Comparison of ENCODE assay signal across 21 mouse cellular contexts in the genomic region with DNA sequence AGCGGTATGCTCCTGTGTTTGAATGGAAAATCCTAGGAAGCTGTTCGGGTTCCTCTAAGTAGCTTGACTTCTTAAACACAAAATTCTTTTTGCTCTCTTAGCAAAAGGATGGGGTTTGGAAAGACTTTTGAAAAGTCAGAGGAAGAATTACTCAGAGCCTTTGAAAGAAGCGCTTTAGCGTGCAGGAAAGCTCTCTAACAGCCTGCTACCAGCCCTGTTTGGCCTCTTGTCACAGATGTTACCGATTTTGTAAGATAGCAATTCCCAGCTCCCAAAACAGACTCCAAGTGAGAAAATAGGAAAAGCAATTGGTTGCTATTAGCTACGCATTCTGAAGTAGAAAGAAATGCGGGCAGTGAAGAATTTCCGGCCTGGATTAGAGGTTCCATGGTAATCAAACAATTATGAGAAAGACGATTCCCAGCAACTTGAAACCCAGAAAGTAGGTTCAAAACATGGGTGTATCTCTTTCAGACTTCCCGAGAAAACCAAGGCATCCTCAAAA. TPM values are rescaled to one million over a fixed set of nuclear protein-coding genes. Genes with fewer than 3 reads are reported as not detected.
DNase-seq lines count a peak whose midpoint lies in the region; ATAC-seq and TF ChIP-seq lines count a peak whose summit lies in the region.
"Had no signal": no experiment of that assay in that cellular context is flagged by ENCODE, and none has a peak within 500 bp of the region (broad histone marks: within the 10 kb centered on the region; RNA-seq: fewer than 3 reads in every experiment).

No protein-coding gene starts in this region.

- H3K4me3 ChIP-seq in layer of hippocampus, adult 2 months = no peak overlapping the region
- H3K4me3 ChIP-seq in embryonic facial prominence, embryonic 15.5 days (replicated peaks) = no peak overlapping the region
- no peak overlapping the region for H3K4me3 ChIP-seq in hindbrain, postnatal 0 days (ENCODE audit: low read length)
- H3K4me3 ChIP-seq in kidney, embryonic 14.5 days (ENCODE audit: low read length) = no peak overlapping the region
- H3K4me3 ChIP-seq: forebrain, embryonic 12.5 days; heart, embryonic 12.5 days; liver, embryonic 13.5 days had no signal

- H3K4me2 ChIP-seq in embryonic facial prominence, embryonic 15.5 days (replicated peaks) = peak overlapping the region; percentile 21
- peak overlapping the region; percentile 16; the same call in 1 of the 2 replicates for H3K4me2 ChIP-seq in hindbrain, postnatal 0 days (ENCODE audit: low read depth, low read length)
- no peak overlapping the region for H3K4me2 ChIP-seq in kidney, embryonic 14.5 days (replicated peaks; ENCODE audit: low read depth, low read length)
- H3K4me2 ChIP-seq: forebrain, embryonic 12.5 days; heart, embryonic 12.5 days; liver, embryonic 13.5 days had no signal

- 16% methylated on average over 10 of the region's 10 CpGs for WGBS in embryonic facial prominence, embryonic 15.5 days
- 35% methylated on average over 10 of the region's 10 CpGs for WGBS in hindbrain, postnatal 0 days
- 67% methylated on average over 10 of the region's 10 CpGs for WGBS in kidney, embryonic 14.5 days

- peaks cover 16% of the 10 kb centered on the region for H3K4me1 ChIP-seq in embryonic facial prominence, embryonic 15.5 days
- H3K4me1 ChIP-seq in hindbrain, postnatal 0 days (ENCODE audit: insufficient read depth, low read length) = peaks cover 4% of the 10 kb centered on the region; the same call in 1 of the 2 replicates
- no peaks in the 10 kb centered on the region for H3K4me1 ChIP-seq in kidney, embryonic 14.5 days (ENCODE audit: control insufficient read depth, insufficient read depth, low read length)
- H3K4me1 ChIP-seq: heart, embryonic 12.5 days; liver, embryonic 13.5 days had no signal

- no peaks in the 10 kb centered on the region for H3K27me3 ChIP-seq in embryonic facial prominence, embryonic 15.5 days
- no peaks in the 10 kb centered on the region for H3K27me3 ChIP-seq in hindbrain, postnatal 0 days (ENCODE audit: insufficient read depth, low read length)
- H3K27me3 ChIP-seq in kidney, embryonic 14.5 days (ENCODE audit: control insufficient read depth, insufficient read depth, low read length) = no peaks in the 10 kb centered on the region
- H3K27me3 ChIP-seq: forebrain, embryonic 12.5 days; heart, embryonic 12.5 days; liver, embryonic 13.5 days had no signal

- no peak overlapping the region for H3K27ac ChIP-seq in layer of hippocampus, adult 2 months
- H3K27ac ChIP-seq in embryonic facial prominence, embryonic 15.5 days (replicated peaks) = peak overlapping the region; percentile 51
- H3K27ac ChIP-seq in hindbrain, postnatal 0 days = no peak overlapping the region
- H3K27ac ChIP-seq in kidney, embryonic 14.5 days (ENCODE audit: low read depth, low read length) = no peak overlapping the region
- H3K27ac ChIP-seq: forebrain, embryonic 12.5 days; liver, embryonic 13.5 days had no signal

- H3K9me3 ChIP-seq in embryonic facial prominence, embryonic 15.5 days (replicated peaks) = no peaks in the 10 kb centered on the region
- H3K9me3 ChIP-seq in hindbrain, postnatal 0 days (ENCODE audit: low read length) = no peaks in the 10 kb centered on the region
- H3K9me3 ChIP-seq in kidney, embryonic 14.5 days (ENCODE audit: control insufficient read depth, low read length) = no peaks in the 10 kb centered on the region
- H3K9me3 ChIP-seq: forebrain, embryonic 12.5 days; heart, embryonic 12.5 days; liver, embryonic 13.5 days had no signal

- no peak for ATAC-seq in embryonic facial prominence, embryonic 15.5 days (ENCODE audit: insufficient number of reproducible peaks, low FRiP score, low TSS enrichment, low read depth)
- ATAC-seq in hindbrain, postnatal 0 days = no peak
- no peak for ATAC-seq in kidney, embryonic 14.5 days (ENCODE audit: low FRiP score, low TSS enrichment)

- no peaks in the 10 kb centered on the region for H3K36me3 ChIP-seq in embryonic facial prominence, embryonic 15.5 days
- H3K36me3 ChIP-seq in hindbrain, postnatal 0 days (ENCODE audit: insufficient read depth, low read length) = no peaks in the 10 kb centered on the region
- H3K36me3 ChIP-seq in kidney, embryonic 14.5 days (ENCODE audit: control insufficient read depth, insufficient read depth, low read length) = no peaks in the 10 kb centered on the region
- H3K36me3 ChIP-seq: forebrain, embryonic 12.5 days; heart, embryonic 12.5 days; liver, embryonic 13.5 days had no signal

- H3K9ac ChIP-seq in embryonic facial prominence, embryonic 15.5 days = no peak overlapping the region
- no peak overlapping the region for H3K9ac ChIP-seq in hindbrain, postnatal 0 days (replicated peaks; ENCODE audit: low read length)
- no peak overlapping the region for H3K9ac ChIP-seq in kidney, embryonic 14.5 days (ENCODE audit: low read depth, low read length)
- H3K9ac ChIP-seq: forebrain, embryonic 12.5 days; heart, embryonic 12.5 days; liver, embryonic 13.5 days had no signal

- intact Hi-C loops in gastrocnemius, postnatal 36 days (cut with DNase I) = no loop called here

- no peak for TF ChIP-seq CTCF in layer of hippocampus, adult 2 months (conservative IDR thresholded peaks at IDR 0.05)
- no peak for TF ChIP-seq CTCF in hindbrain, postnatal 0 days (IDR thresholded peaks at IDR 0.05; ENCODE audit: low read depth)

- DNase-seq in layer of hippocampus, adult 2 months (ENCODE audit: low spot score in 2 of 2) = peak; percentile 8 to 14
- no peak for DNase-seq in layer of hippocampus, postnatal 36 days
- peak; percentile 4 for DNase-seq in brain, embryonic 18.5 days (ENCODE audit: low read depth, low spot score)
- DNase-seq in hindbrain, postnatal 0 days (ENCODE audit: low spot score) = peak; percentile 36
- DNase-seq in testis, postnatal 14 days (ENCODE audit: low spot score) = no peak
- no peak for DNase-seq in gastrocnemius, postnatal 36 days
- DNase-seq: adrenal gland, postnatal 10 days; gastrocnemius, postnatal 10 days; kidney, adult 8-10 months; liver, embryonic 13.5 days; lung, postnatal 14 days; right cerebral cortex, adult 18-20 months; thymus, adult 18-20 months had no signal

RNA-seq across cellular contexts. Expression of a gene that starts 26.1 kb away (rescaled TPM):
- total RNA-seq in layer of hippocampus, adult 2 months (2021) = not detected
- not detected for total RNA-seq in layer of hippocampus, postnatal 36 days (2021)
- not detected in 2 replicates for polyA plus RNA-seq in embryonic facial prominence, embryonic 15.5 days (2015; fragmentation: Nextera tagmentation; extraction: Ambion mirVana)
- not detected in 2 replicates for total RNA-seq in hindbrain, postnatal 0 days (2014; rRNA removed)
- polyA plus RNA-seq in hindbrain, postnatal 0 days (2015; fragmentation: Nextera tagmentation; extraction: Ambion mirVana) = not detected in 2 replicates
- total RNA-seq in gastrocnemius, postnatal 36 days (2021) = not detected
- not detected in 2 replicates for polyA plus RNA-seq in kidney, embryonic 14.5 days (2014; fragmentation: Nextera tagmentation; extraction: Ambion mirVana)
- total RNA-seq: adrenal gland, postnatal 10 days; gastrocnemius, postnatal 10 days; left cerebral cortex, postnatal 10 days; monocyte, adult 5-6 weeks had no signal
- polyA plus RNA-seq: forebrain, embryonic 12.5 days; heart, embryonic 12.5 days; large intestine, adult 2 months; liver, embryonic 13.5 days; neural tube, embryonic 14.5 days had no signal

Comparison
In these comparisons a context has a peak if more than half of its experiments do, and no peak if none do; other contexts are left out.
1. DNase-seq: peak in layer of hippocampus, adult 2 months (2 of 2), brain, embryonic 18.5 days (single experiment) and hindbrain, postnatal 0 days (single experiment); none in layer of hippocampus, postnatal 36 days (0 of 2), testis, postnatal 14 days (single experiment) and gastrocnemius, postnatal 36 days (0 of 2).